Mouse (Mus musculus): ENCODE measurements around the gene Gna14. TPM values are rescaled to one million over a fixed set of nuclear protein-coding genes. Genes with fewer than 3 reads are reported as not detected.

Gna14 gene
- polyA plus RNA-seq, 1 experiment from 2014 or later: 1.3 TPM

DNA sequence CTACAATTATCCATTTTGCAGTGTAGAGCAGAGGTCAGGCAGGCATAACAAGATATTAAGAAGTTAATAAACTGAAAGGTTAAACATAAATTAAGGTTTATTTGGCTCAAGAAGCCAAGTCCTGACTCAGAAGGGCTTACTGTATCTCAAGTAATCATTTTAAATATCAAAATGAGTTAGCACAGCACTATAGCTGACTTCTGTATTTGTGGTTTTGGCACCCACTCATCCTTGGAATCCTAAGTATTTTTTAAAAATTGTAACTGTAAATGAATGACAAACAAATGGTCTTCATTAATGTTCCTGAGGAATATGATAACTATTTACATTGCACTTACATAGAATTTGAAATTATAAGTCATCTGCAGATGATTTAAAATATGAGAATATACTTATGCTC is 189.4 kb downstream of the Gna14 start:
- H3K9me3 ChIP-seq: no peaks in the 10 kb centered on the region
- H3K4me1 ChIP-seq: no peaks in the 10 kb centered on the region
- H3K9ac ChIP-seq (replicated peaks): no peak overlapping the region
- H3K4me2 ChIP-seq (replicated peaks): no peak overlapping the region
- no peak for ATAC-seq (replicated peaks)
- H3K27ac ChIP-seq (replicated peaks): no peak overlapping the region
- H3K4me3 ChIP-seq: no peak overlapping the region
- H3K36me3 ChIP-seq: no peaks in the 10 kb centered on the region
- H3K27me3 ChIP-seq: no peaks in the 10 kb centered on the region

DNA sequence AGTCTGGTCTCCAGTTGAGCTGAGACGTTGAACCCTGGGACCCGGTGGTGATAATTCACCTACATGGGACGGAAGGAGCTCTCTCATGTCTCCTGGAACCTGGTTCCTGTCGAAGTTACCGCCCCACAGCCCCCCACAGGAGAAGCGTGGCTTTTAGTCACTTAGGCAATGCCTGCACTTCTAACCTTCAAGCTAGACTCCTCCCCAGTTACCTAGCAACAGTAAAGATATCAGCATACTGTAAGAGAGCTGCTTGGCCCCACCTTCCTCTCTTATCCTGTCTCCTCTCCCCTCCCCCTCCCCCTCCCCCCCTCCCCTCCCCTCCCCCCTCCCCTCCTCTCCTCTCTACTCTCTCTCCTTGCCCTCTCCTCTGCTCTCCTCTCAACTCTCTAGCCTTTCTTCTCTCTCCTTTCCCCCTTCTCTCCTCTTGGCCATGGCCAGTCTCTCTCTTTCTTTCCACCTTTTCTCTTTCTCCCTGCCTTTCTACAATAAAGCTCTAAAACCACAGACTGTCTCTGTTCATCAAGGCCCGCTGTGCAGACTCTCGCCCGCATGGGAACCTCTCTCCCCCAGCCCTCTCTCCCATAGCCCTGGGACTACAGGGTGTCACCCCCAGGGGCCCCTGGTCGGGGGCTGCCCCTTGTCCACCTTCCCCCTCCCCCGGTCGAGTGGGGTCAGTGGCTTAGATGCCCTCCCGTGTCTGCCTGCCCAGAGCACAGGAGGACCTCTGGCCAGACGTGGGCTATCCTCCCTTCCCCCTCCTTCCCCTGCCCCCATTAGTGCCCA is 190.2 kb downstream of the Gna14 start:
- H3K4me2 ChIP-seq (replicated peaks): no peak overlapping the region
- no peak overlapping the region for H3K27ac ChIP-seq (replicated peaks)
- H3K9ac ChIP-seq (replicated peaks): no peak overlapping the region
- ATAC-seq (replicated peaks): peak; percentile 53; the same call in 1 of the 2 replicates
- H3K4me1 ChIP-seq: no peaks in the 10 kb centered on the region
- no peaks in the 10 kb centered on the region for H3K36me3 ChIP-seq
- no peaks in the 10 kb centered on the region for H3K27me3 ChIP-seq
- WGBS: 38% methylated on average over 14 of the region's 14 CpGs
- H3K4me3 ChIP-seq: no peak overlapping the region
- H3K9me3 ChIP-seq: no peaks in the 10 kb centered on the region
